9 mouse cellular contexts compared by ENCODE assay signal in the genomic region with DNA sequence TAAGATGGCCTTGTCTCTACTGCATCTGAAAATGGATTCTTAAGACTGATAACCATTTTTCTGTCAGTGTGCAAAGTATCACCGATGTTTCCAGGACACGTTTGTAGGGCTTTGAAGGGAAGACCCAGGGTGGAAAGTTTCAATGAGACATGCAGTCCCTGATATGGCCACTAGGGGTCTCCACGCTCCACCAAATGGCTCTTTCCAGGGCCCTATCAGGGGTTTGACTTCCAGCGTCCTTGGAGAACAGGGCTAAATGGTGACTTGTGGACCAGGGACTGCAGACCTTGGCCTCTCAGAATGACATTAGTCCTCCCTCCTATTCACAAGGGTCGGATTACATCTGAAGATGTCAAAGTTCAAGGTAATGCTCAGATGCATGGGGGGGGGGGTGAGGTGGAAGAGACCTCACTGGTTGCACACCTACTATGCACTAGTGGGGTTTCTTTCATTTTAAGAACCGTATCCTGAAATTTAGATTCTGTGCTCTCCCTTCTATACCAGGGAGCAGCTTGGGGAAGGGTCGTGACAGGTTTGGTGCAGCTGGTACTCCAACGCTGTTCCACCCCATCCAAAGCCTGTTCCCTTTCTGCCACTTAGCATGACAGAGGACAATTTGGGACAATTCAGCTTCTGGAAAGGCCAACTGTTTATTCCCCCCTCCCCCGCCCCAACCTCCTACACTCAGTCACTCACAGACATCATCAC. TPM values are rescaled to one million over a fixed set of nuclear protein-coding genes. Genes with fewer than 3 reads are reported as not detected.
DNase-seq lines count a peak whose midpoint lies in the region; ATAC-seq lines count a peak whose summit lies in the region.
"Had no signal": no experiment of that assay in that cellular context is flagged by ENCODE, and none has a peak within 500 bp of the region (broad histone marks: within the 10 kb centered on the region; RNA-seq: fewer than 3 reads in every experiment).

No protein-coding gene starts in this region.

- no peaks in the 10 kb centered on the region for H3K36me3 ChIP-seq in forebrain, embryonic 13.5 days (ENCODE audit: poor library complexity, severe bottlenecking)
- no peaks in the 10 kb centered on the region for H3K36me3 ChIP-seq in hindbrain, embryonic 14.5 days (replicated peaks; ENCODE audit: control insufficient read depth, insufficient read depth)

- H3K27ac ChIP-seq in forebrain, embryonic 13.5 days: no peak overlapping the region
- no peak overlapping the region for H3K27ac ChIP-seq in hindbrain, embryonic 14.5 days

- H3K4me1 ChIP-seq in forebrain, embryonic 13.5 days: peaks cover under 1% of the 10 kb centered on the region; the same call in 1 of the 2 replicates
- H3K4me1 ChIP-seq in hindbrain, embryonic 14.5 days (replicated peaks; ENCODE audit: control insufficient read depth, insufficient read depth, low read length): no peaks in the 10 kb centered on the region

- H3K27me3 ChIP-seq in forebrain, embryonic 13.5 days: peaks cover 9% of the 10 kb centered on the region; the same call in 1 of the 2 replicates
- no peaks in the 10 kb centered on the region for H3K27me3 ChIP-seq in hindbrain, embryonic 14.5 days (ENCODE audit: control insufficient read depth, insufficient read depth, low read length)

- H3K9me3 ChIP-seq in forebrain, embryonic 13.5 days (replicated peaks): no peaks in the 10 kb centered on the region
- H3K9me3 ChIP-seq in hindbrain, embryonic 14.5 days (ENCODE audit: control insufficient read depth, low read length): no peaks in the 10 kb centered on the region

- WGBS in forebrain, embryonic 13.5 days: 36% methylated on average over 9 of the region's 9 CpGs
- WGBS in hindbrain, embryonic 14.5 days: 37% methylated on average over 9 of the region's 9 CpGs

- no peak overlapping the region for H3K9ac ChIP-seq in forebrain, embryonic 13.5 days
- H3K9ac ChIP-seq in hindbrain, embryonic 14.5 days: no peak overlapping the region

- H3K4me2 ChIP-seq in forebrain, embryonic 13.5 days: no peak overlapping the region
- no peak overlapping the region for H3K4me2 ChIP-seq in hindbrain, embryonic 14.5 days (replicated peaks)

- H3K4me3 ChIP-seq in forebrain, embryonic 13.5 days: no peak overlapping the region
- H3K4me3 ChIP-seq in hindbrain, embryonic 14.5 days (replicated peaks; ENCODE audit: low read length): no peak overlapping the region
- H3K4me3 ChIP-seq: myocyte had no signal

- 0 out of 2 replicates have a peak, but pooled peaks have one; percentile 58 for ATAC-seq in cerebellum, adult (ENCODE audit: insufficient number of reproducible peaks, low FRiP score, low TSS enrichment)
- peak; percentile 69 for ATAC-seq in forebrain, embryonic 13.5 days
- peak; percentile 71 for ATAC-seq in hindbrain, embryonic 14.5 days (ENCODE audit: low FRiP score)
- 0 out of 2 replicates have a peak, but pooled peaks have one; percentile 43 for ATAC-seq in megakaryocyte, adult 5-6 weeks (ENCODE audit: poor library complexity, severe bottlenecking)

- DNase-seq in adrenal gland, adult (ENCODE audit: inconsistent age in 2 of 2, low spot score in 1 of 2): peak; percentile 64 to 89
- no peak for DNase-seq in adrenal gland, adult 8-10 months
- peak; percentile 89 for DNase-seq in hindbrain, embryonic 14.5 days (ENCODE audit: low spot score)
- DNase-seq in layer of hippocampus, postnatal 10 days (ENCODE audit: low spot score in 2 of 2): peak; percentile 87 to 88
- DNase-seq in right cerebral cortex, postnatal 14 days: peak; percentile 67

RNA-seq across cellular contexts. Expression of gene Dagla, which starts 29.0 kb away (rescaled TPM):
- 1 to 10 TPM; 3.3 to 4.4 (median 3.8) TPM for total RNA-seq in adrenal gland, adult 8-10 months (2022)
- 3.2 TPM in 2 replicates for polyA plus RNA-seq in forebrain, embryonic 13.5 days (2015; fragmentation: Nextera tagmentation; extraction: Ambion mirVana)
- 9.9 and 10.2 TPM in 2 replicates for polyA plus RNA-seq in hindbrain, embryonic 14.5 days (2014; fragmentation: Nextera tagmentation; extraction: Ambion mirVana)
- total RNA-seq in layer of hippocampus, postnatal 10 days (2021): 100 to 1,000 TPM; 102 TPM
- total RNA-seq in megakaryocyte, adult 5-6 weeks (2015): not detected in 2 replicates
- not detected in 2 replicates for total RNA-seq in megakaryocyte, adult 5-6 weeks (2017)

RNA-seq across cellular contexts. Expression of gene Syt7, which starts 55.2 kb away (rescaled TPM):
- 10 to 100 TPM; 32.9 to 54.6 (median 44.5) TPM for total RNA-seq in adrenal gland, adult 8-10 months (2022)
- 4.4 and 5.0 TPM in 2 replicates for polyA plus RNA-seq in forebrain, embryonic 13.5 days (2015; fragmentation: Nextera tagmentation; extraction: Ambion mirVana)
- polyA plus RNA-seq in hindbrain, embryonic 14.5 days (2014; fragmentation: Nextera tagmentation; extraction: Ambion mirVana): 12.0 and 14.0 TPM in 2 replicates
- 100 to 1,000 TPM; 210 to 226 TPM for total RNA-seq in layer of hippocampus, postnatal 10 days (2021)
- total RNA-seq in megakaryocyte, adult 5-6 weeks (2015): not detected in 2 replicates
- not detected in 2 replicates for total RNA-seq in megakaryocyte, adult 5-6 weeks (2017)

Comparison
In these comparisons a context has a peak if more than half of its experiments do, and no peak if none do; other contexts are left out.
1. RNA of gene Dagla, which starts 29.0 kb away (total RNA-seq): 102 TPM in layer of hippocampus, postnatal 10 days; 3.3 to 4.4 TPM in adrenal gland, adult 8-10 months and not detected in megakaryocyte, adult 5-6 weeks; every median in the first group is over 10 times any median in the second.
2. RNA of gene Syt7, which starts 55.2 kb away (total RNA-seq): 210 to 226 TPM in layer of hippocampus, postnatal 10 days and 32.9 to 54.6 TPM in adrenal gland, adult 8-10 months; not detected in megakaryocyte, adult 5-6 weeks; every median in the first group is over 10 times any median in the second.
3. Peak in every context shown above with its lines, with median percentiles within 50 percentile points of each other: ATAC-seq.